Comparison of ENCODE assay signal across 8 mouse cellular contexts in genomic region chr8:11727651-11728481, GRCm38 (mm10). TPM values are rescaled to one million over a fixed set of nuclear protein-coding genes. Genes with fewer than 3 reads are reported as not detected.
DNase-seq lines count a peak whose midpoint lies in the region; ATAC-seq and TF ChIP-seq lines count a peak whose summit lies in the region.

Arhgef7 (plus strand) TSS chr8:11727721.

- in situ Hi-C loops in Patski (cut with MboI; ENCODE audit: low pct_unique_long_range_greater_than_20kb) = no loop called here

- TF ChIP-seq CTCF in Patski (IDR thresholded peaks at IDR 0.05) = no peak

- peaks cover 50% of the 10 kb centered on the region for H3K27me3 ChIP-seq in Patski
- H3K27me3 ChIP-seq in forebrain, embryonic 15.5 days = no peaks in the 10 kb centered on the region; the same call in 1 of the 2 replicates
- peaks cover 80% of the 10 kb centered on the region for H3K27me3 ChIP-seq in liver, embryonic 13.5 days
- peaks cover 14% of the 10 kb centered on the region for H3K27me3 ChIP-seq in neural tube, embryonic 13.5 days

- peak within 1 kb of the TSS; percentile 98 for H3K9ac ChIP-seq in forebrain, embryonic 15.5 days (replicated peaks)
- peak within 1 kb of the TSS; percentile 63 for H3K9ac ChIP-seq in liver, embryonic 13.5 days
- H3K9ac ChIP-seq in neural tube, embryonic 13.5 days = peak within 1 kb of the TSS; percentile 97

- POLR2A ChIA-PET in Patski (lab: Charles Lee) = no interaction called here

- 1% methylated on average over 124 of the region's 127 CpGs for WGBS in forebrain, embryonic 15.5 days
- WGBS in liver, embryonic 13.5 days (ENCODE audit: insufficient replicate concordance) = 1% methylated on average over 112 of the region's 127 CpGs
- under 1% methylated on average over 107 of the region's 127 CpGs for WGBS in neural tube, embryonic 13.5 days

- intact Hi-C loops in heart, postnatal 10 days (cut with DNase I) = no loop called here

- CTCF ChIA-PET in Patski (lab: Charles Lee) = no interaction called here

- H3K4me1 ChIP-seq in forebrain, embryonic 15.5 days = peaks cover 32% of the 10 kb centered on the region
- peaks cover 14% of the 10 kb centered on the region; the same call in 1 of the 2 replicates for H3K4me1 ChIP-seq in liver, embryonic 13.5 days (replicated peaks)
- H3K4me1 ChIP-seq in neural tube, embryonic 13.5 days (replicated peaks) = peaks cover 41% of the 10 kb centered on the region

- H3K9me3 ChIP-seq in forebrain, embryonic 15.5 days = no peaks in the 10 kb centered on the region
- H3K9me3 ChIP-seq in liver, embryonic 13.5 days (replicated peaks) = no peaks in the 10 kb centered on the region
- H3K9me3 ChIP-seq in neural tube, embryonic 13.5 days = no peaks in the 10 kb centered on the region

- ATAC-seq in Patski = peak; percentile 61
- peak; percentile 90 for ATAC-seq in forebrain, embryonic 15.5 days (replicated peaks)
- ATAC-seq in liver, embryonic 13.5 days (ENCODE audit: low read depth) = peak; percentile 47
- peak; percentile 89 for ATAC-seq in neural tube, embryonic 13.5 days (ENCODE audit: low read depth)

- H3K4me3 ChIP-seq in forebrain, embryonic 15.5 days = peak within 1 kb of the TSS; percentile 94
- peak within 1 kb of the TSS; percentile 56 for H3K4me3 ChIP-seq in liver, embryonic 13.5 days (replicated peaks)
- H3K4me3 ChIP-seq in neural tube, embryonic 13.5 days = peak within 1 kb of the TSS; percentile 79

- H3K27ac ChIP-seq in forebrain, embryonic 15.5 days (replicated peaks) = peak within 1 kb of the TSS; percentile 100
- H3K27ac ChIP-seq in liver, embryonic 13.5 days = peak within 1 kb of the TSS; percentile 66
- peak within 1 kb of the TSS; percentile 100 for H3K27ac ChIP-seq in neural tube, embryonic 13.5 days (replicated peaks)

- peaks cover 4% of the 10 kb centered on the region; the same call in 1 of the 2 replicates for H3K36me3 ChIP-seq in forebrain, embryonic 15.5 days
- H3K36me3 ChIP-seq in liver, embryonic 13.5 days = no peaks in the 10 kb centered on the region
- no peaks in the 10 kb centered on the region for H3K36me3 ChIP-seq in neural tube, embryonic 13.5 days

- DNase-seq in Patski (ENCODE audit: low read depth, low spot score) = no peak
- peak; percentile 86 for DNase-seq in cerebellum, adult 11 months
- peak; percentile 74 to 76 for DNase-seq in heart, postnatal 10 days
- peak; percentile 43 to 68 for DNase-seq in kidney, postnatal 4 days
- DNase-seq in liver, embryonic 13.5 days = no peak
- no peak for DNase-seq in MN1 (ENCODE audit: low spot score)

- H3K4me2 ChIP-seq in forebrain, embryonic 15.5 days (replicated peaks) = peak within 1 kb of the TSS; percentile 70
- H3K4me2 ChIP-seq in liver, embryonic 13.5 days = peak within 1 kb of the TSS; percentile 61
- peak within 1 kb of the TSS; percentile 85 for H3K4me2 ChIP-seq in neural tube, embryonic 13.5 days

RNA-seq across cellular contexts. Expression of gene Arhgef7, which starts in this region (rescaled TPM):
- polyA plus RNA-seq in Patski (2021) = 53.7 TPM
- 77.1 and 86.4 TPM in 2 replicates for polyA plus RNA-seq in forebrain, embryonic 15.5 days (2015; fragmentation: Nextera tagmentation; extraction: Ambion mirVana)
- 100 to 1,000 TPM; 174 to 190 TPM for total RNA-seq in heart, postnatal 10 days (2021)
- polyA plus RNA-seq in liver, embryonic 13.5 days (2015; fragmentation: Nextera tagmentation; extraction: Ambion mirVana) = 9.4 and 11.5 TPM in 2 replicates
- polyA plus RNA-seq in neural tube, embryonic 13.5 days (2015; fragmentation: Nextera tagmentation; extraction: Ambion mirVana) = 60.7 and 61.6 TPM in 2 replicates

Comparison
In these comparisons a context has a peak if more than half of its experiments do, and no peak if none do; other contexts are left out.
1. DNase-seq: peak in cerebellum, adult 11 months (single experiment), heart, postnatal 10 days (2 of 2) and kidney, postnatal 4 days (2 of 2); none in Patski (single experiment), liver, embryonic 13.5 days (single experiment) and MN1 (single experiment).
2. Peak in every context shown above with its lines, with median percentiles within 50 percentile points of each other: ATAC-seq, H3K27ac ChIP-seq, H3K4me2 ChIP-seq, H3K4me3 ChIP-seq and H3K9ac ChIP-seq.